Mouse (Mus musculus) embryonic facial prominence, embryonic 11.5 days (tissue): ENCODE data around the gene Rnpepl1. TPM values are rescaled to one million over a fixed set of nuclear protein-coding genes. Genes with fewer than 3 reads are reported as not detected.
A peak's percentile ranks its signal among the peaks of the same experiment; 100 is the strongest.

ENCODE experiments used
- ATAC-seq: fragments of 200-750 bp; cut with Nextera tagmentation; replicated peaks from 2 replicates; pipeline ENCODE4 v1.8.0; 2017; ENCODE audit warnings: low read depth; ENCODE audit not compliant: insufficient number of reproducible peaks, low FRiP score, low TSS enrichment
- DNase-seq: peaks from one replicate; pipeline ENCODE4 v3.0.0-alpha.2; 2015; ENCODE audit warnings: low spot score
- H3K27ac ChIP-seq: fragments of 300-500 bp; sonication (generic); replicated peaks from 2 replicates; pipeline ENCODE4 v1.5.1; 2014; ENCODE audit warnings: mild to moderate bottlenecking, low read depth, low read length, control low read depth
- H3K27me3 ChIP-seq: fragments of 300-500 bp; sonication (generic); 2 replicates; pipeline ENCODE4 v1.6.1; 2014; ENCODE audit warnings: mild to moderate bottlenecking, low read length, moderate library complexity, mixed read lengths; ENCODE audit not compliant: control insufficient read depth, insufficient read depth
- H3K36me3 ChIP-seq: fragments of 300-500 bp; sonication (generic); replicated peaks from 2 replicates; pipeline ENCODE4 v1.6.1; 2014; ENCODE audit warnings: low read depth, mild to moderate bottlenecking, low read length, moderate library complexity, mixed read lengths; ENCODE audit not compliant: control insufficient read depth, insufficient read depth
- H3K4me1 ChIP-seq: fragments of 300-500 bp; sonication (generic); 2 replicates; pipeline ENCODE4 v1.6.1; 2014; ENCODE audit warnings: low read length, mixed read lengths; ENCODE audit not compliant: control insufficient read depth, insufficient read depth
- H3K4me2 ChIP-seq: fragments of 300-500 bp; sonication (generic); 2 replicates; pipeline ENCODE4 v1.6.1; 2014; ENCODE audit warnings: low read depth, mild to moderate bottlenecking, control low read depth, low read length, moderate library complexity
- H3K4me3 ChIP-seq: fragments of 300-500 bp; sonication (generic); 2 replicates; pipeline ENCODE4 v1.5.1; 2014; ENCODE audit warnings: low read depth, low read length, control low read depth
- H3K9ac ChIP-seq: fragments of 300-500 bp; sonication (generic); replicated peaks from 2 replicates; pipeline ENCODE4 v1.6.1; 2014; ENCODE audit warnings: mild to moderate bottlenecking, control low read depth, low read length
- H3K9me3 ChIP-seq: fragments of 300-500 bp; sonication (generic); replicated peaks from 2 replicates; pipeline ENCODE4 v1.6.1; 2016; ENCODE audit warnings: mild to moderate bottlenecking, low read length, inconsistent platforms, mixed read lengths; ENCODE audit not compliant: control insufficient read depth
- WGBS: fragments of 180-500 bp; shearing (Covaris S2); extraction: QIAGEN DNeasy Blood & Tissue Kit; methylation state at CpG from one replicate; pipeline ENCODE4 v1.1.7; 2014; 5-methylcytosine and 5-hydroxymethylcytosine counted together
- polyA plus RNA-seq: library from polyadenylated mRNA; unstranded; fragments of >200 nt; fragmentation: Nextera tagmentation; extraction: Ambion mirVana; gene quantifications from 2 replicates; pipeline ENCODE4 v1.2.1, GENCODE M21; 2014

The Rnpepl1 gene
- polyA plus RNA-seq, 1 experiment from 2014 or later, result 13.3 TPM

DNA sequence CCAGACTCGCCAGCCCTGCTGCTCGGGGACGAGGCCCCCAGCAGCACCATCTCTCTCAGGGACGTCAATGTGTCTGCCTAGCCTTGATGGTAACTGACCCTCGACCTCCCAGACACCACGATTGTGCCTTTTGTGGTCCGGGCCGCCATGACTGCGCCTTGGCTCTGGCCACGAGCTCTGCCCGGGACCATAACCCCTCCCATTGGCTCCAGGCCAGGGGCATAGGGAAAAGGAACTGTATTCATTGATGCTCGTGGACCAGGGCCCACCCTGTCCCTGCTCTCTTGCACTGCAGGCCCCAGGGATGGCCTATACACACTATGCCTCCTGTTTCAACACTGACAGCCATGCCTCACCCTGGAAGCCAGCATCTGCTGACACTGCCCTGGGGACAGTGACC is 9.2 kb downstream of the Rnpepl1 start:
- DNase-seq (no peak), ATAC-seq (no peak)
- H3K9ac ChIP-seq, result no peak overlapping the region
- no peaks in the 10 kb centered on the region for H3K9me3 ChIP-seq
- no peaks in the 10 kb centered on the region for H3K4me1 ChIP-seq
- H3K27me3 ChIP-seq, result no peaks in the 10 kb centered on the region
- 84% methylated on average over 12 of the region's 12 CpGs for WGBS
- no peak overlapping the region for H3K4me2 ChIP-seq
- H3K4me3 ChIP-seq, result no peak overlapping the region
- H3K27ac ChIP-seq, result no peak overlapping the region
- H3K36me3 ChIP-seq, result peaks cover 9% of the 10 kb centered on the region

DNA sequence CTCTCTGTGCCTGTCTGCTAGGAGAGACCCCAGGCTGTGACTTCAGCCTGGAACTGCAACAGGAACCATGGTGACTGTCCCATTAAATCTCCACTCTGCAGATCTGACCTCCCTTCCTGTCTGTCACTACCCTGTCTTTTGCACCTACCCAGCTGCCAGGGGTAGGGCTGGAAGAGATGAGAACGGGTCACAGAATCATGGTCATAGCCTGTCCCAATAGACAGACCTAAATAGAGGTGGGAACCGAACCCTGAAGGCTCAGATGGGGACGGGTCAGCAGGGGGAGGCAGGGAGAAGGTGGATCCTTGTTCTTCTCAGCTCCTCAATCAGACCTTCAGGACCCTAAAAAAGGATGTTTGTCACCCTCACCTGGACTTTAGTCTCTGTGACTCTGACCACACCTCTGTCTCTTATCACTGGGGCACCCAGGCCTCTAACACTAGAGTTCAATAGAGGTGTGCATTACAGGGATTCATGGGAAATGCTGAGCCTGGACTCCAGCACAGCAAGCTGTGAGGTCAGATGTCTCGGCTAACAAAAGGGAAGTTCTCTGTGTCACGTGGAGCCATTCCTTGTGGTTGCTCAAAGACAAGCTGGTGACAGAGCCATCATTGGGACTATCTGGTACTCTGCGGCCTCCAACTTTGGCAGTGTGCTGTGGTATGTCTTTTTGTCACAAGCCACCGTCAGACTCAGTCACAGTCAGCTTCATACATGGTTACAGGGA is 10.1 kb downstream of the Rnpepl1 start:
- no peak for DNase-seq
- Histone ChIP-seq H3K9ac (no peak overlapping the region), H3K4me1 (no peaks in the 10 kb centered on the region), H3K36me3 (peaks cover 5% of the 10 kb centered on the region), H3K27me3 (no peaks in the 10 kb centered on the region), H3K4me3 (no peak overlapping the region), H3K4me2 (no peak overlapping the region), H3K9me3 (no peaks in the 10 kb centered on the region), H3K27ac (no peak overlapping the region)
- no peak for ATAC-seq
- WGBS, result 78% methylated on average over 7 of the region's 7 CpGs

DNA sequence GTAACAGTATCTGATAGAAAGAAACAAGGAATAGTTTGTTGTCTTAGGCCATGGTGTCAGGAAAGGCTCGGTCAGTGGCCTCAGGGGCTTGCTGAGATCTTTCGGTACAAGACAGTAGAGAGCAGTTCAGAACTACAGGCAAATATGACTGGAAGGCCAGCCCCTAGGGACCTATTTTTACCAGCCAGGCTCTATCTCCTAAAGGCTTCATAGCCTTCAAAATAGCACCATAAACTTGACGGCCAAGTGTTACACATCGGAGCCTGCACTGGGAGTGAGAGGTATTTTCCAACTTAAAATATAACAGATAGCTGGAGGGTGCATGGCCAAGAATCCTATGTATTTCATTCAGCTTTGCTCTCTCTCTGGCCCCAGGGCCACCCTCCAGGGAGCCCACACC is 10.9 kb downstream of the Rnpepl1 start:
- no peak for DNase-seq
- 86% methylated on average over 4 of the region's 4 CpGs for WGBS

DNA sequence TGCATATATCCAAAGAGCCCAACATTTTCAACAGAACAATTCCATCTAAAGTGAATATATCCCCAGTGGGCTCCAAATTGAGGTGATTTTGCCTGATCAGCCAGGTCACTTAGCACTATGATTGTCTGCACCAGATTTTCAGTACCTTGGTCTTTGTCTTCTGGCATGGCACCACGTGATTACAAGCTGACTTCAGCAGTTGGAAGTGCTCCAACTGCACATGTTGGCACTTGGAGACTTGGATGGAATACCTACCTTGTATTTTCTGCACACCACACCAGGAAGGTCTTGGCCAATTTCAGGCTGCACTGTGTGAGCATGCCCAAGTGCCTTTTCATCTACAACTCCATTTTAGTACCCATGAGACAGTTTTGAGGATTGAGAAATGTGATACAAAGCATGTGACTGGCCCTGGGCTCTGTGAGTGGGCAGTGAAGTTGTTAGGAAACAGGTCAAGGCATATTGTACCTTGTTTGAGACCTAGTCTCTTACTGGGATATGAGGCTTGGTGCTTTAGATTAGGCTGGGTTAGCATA is 19.7 kb downstream of the Rnpepl1 start:
- Histone ChIP-seq H3K9me3 (no peaks in the 10 kb centered on the region), H3K4me1 (no peaks in the 10 kb centered on the region), H3K27ac (no peak overlapping the region), H3K4me3 (no peak overlapping the region), H3K36me3 (no peaks in the 10 kb centered on the region), H3K27me3 (no peaks in the 10 kb centered on the region), H3K9ac (no peak overlapping the region), H3K4me2 (no peak overlapping the region)
- DNase-seq, result no peak
- ATAC-seq, result no peak
- 48% methylated on average over 1 of the region's 1 CpGs for WGBS

More for the DNA sequence above, 10.9 kb downstream of the Rnpepl1 start:
- Histone ChIP-seq H3K4me2 (no peak overlapping the region), H3K36me3 (peaks cover 5% of the 10 kb centered on the region), H3K27me3 (no peaks in the 10 kb centered on the region), H3K27ac (no peak overlapping the region), H3K4me3 (no peak overlapping the region), H3K9ac (no peak overlapping the region), H3K9me3 (no peaks in the 10 kb centered on the region), H3K4me1 (no peaks in the 10 kb centered on the region)
- no peak for ATAC-seq

DNA sequence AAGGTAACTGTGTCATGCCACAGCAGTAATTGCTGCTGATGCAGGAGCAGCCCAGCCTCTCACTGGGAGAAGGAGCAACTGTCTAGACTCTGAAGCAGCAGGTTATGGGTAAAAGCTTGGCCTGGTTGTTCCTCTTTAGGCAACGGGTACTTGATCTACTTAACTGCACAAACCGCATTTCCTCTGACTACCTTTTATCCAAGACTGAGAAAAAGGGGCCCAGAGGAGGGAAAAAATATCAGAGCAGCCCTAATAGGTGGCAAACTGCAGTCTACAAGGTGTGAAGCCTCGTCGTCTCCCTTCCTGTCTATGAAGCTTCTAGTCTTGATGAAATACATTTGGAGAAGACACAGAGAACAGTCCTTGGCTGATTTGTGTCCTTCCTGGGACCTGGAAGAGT is 23.0 kb downstream of the Rnpepl1 start:
- peak overlapping the region; percentile 87 for H3K4me2 ChIP-seq

DNA sequence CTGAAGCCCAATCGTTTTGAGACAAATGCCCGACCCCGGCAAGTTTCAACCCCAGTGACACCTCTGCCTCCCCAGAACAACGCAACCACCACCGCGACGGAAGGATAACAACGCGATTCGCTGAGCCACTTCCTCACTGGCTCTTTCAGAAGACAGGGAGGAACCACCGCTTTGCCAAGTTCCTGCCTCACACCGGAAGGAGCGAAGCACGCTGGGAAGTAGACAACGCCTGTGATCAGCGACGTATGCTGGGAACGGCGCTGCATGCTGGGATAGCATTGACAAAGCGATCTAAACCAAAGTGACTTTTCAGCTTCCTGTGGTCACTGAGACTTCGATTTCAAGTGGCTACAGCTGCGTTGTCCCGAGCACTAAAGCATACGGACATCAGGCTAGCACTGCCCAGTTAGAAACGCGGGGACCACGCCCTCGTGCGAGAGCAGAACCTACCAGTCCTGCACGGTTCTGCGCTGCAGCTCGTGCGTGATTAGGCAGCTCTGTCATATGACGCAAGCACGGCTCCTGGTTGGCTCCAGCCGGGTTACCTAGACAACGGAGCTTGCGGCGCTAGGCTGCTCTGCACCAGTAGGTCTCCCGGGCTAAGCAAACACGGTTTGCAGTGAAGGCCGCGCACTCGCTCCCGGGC is 23.7 kb downstream of the Rnpepl1 start, which contains the start of gene Capn10:
TSS of gene Capn10 (plus strand) at position 195 of the 646 bp plus-strand sequence.
- peak; percentile 100 for ATAC-seq
- no peaks in the 10 kb centered on the region for H3K9me3 ChIP-seq
- under 1% methylated on average over 45 of the region's 45 CpGs for WGBS

More for the DNA sequence above, 23.0 kb downstream of the Rnpepl1 start:
- no peaks in the 10 kb centered on the region for H3K4me1 ChIP-seq
- H3K9me3 ChIP-seq, result no peaks in the 10 kb centered on the region
- H3K27ac ChIP-seq, result peak overlapping the region; percentile 91
- DNase-seq (no peak), ATAC-seq (no peak)
- no peaks in the 10 kb centered on the region for H3K36me3 ChIP-seq
- H3K9ac ChIP-seq, result peak overlapping the region; percentile 65
- H3K27me3 ChIP-seq, result no peaks in the 10 kb centered on the region
- 78% methylated on average over 4 of the region's 4 CpGs for WGBS
- peak overlapping the region; percentile 68 for H3K4me3 ChIP-seq

DNA sequence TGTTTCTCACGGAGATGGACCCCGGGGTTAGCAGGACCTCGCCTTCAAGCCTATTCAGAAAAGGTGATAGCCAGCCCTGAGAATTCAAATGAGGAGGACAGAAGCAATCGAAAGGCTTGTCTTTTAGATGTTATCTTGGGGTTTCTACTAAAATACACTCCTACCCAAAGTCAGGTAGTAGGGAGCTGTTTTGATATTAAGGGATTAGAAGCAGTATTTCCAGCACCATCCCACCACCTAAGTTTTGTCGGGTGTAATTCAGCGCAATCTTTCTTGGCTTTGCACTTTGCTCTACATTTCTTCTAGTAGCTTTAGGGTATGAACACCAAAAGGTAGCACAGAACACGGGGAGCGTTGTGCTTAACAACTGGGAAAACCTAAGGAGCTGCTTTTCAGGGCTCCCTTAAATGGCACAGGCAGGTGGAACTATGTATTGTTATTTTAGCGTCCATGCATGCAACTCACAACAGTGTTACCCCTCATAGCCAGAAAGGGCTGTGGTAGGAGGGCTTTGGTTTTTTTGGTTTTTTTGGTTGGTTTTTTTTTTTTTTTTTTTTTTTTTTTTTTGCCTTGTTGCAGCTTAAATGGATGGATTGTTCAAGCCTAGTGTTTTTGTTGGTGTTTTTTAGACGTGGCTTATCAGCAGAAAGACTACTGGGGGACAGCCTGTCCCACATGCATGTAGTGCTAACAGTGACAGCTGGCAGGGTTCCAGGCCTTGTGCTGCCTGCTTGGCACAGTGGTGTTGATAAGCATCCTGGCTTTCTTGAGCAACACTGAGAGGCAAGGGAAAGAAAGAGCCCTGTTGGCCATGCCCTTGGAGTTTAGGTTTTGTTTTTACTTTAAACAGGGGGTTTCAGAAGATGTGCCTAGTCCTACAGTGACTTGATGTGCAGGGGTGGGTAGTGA is 24.7 kb downstream of the Rnpepl1 start:
- Histone ChIP-seq H3K27ac (no peak overlapping the region), H3K9ac (peak overlapping the region; percentile 65), H3K27me3 (no peaks in the 10 kb centered on the region), H3K36me3 (no peaks in the 10 kb centered on the region), H3K4me2 (peak overlapping the region; percentile 87), H3K4me3 (peak overlapping the region; percentile 68), H3K9me3 (no peaks in the 10 kb centered on the region), H3K4me1 (no peaks in the 10 kb centered on the region)
- DNase-seq, result no peak
- WGBS, result 17% methylated on average over 10 of the region's 10 CpGs
- no peak for ATAC-seq

More for the DNA sequence above, 23.7 kb downstream of the Rnpepl1 start, which contains the start of gene Capn10:
- peak; percentile 97 for DNase-seq
- H3K27me3 ChIP-seq, result no peaks in the 10 kb centered on the region
- no peaks in the 10 kb centered on the region for H3K4me1 ChIP-seq
- H3K4me2 ChIP-seq, result peak within 1 kb of the TSS; percentile 87
- peak within 1 kb of the TSS; percentile 68 for H3K4me3 ChIP-seq
- H3K36me3 ChIP-seq, result no peaks in the 10 kb centered on the region
- peak within 1 kb of the TSS; percentile 65 for H3K9ac ChIP-seq
- H3K27ac ChIP-seq, result peak within 1 kb of the TSS; percentile 91
